Mouse (Mus musculus): ENCODE results near the gene Suco.

GRCm38 (mm10) chr1:161782725-161783124 is 93.8 kb downstream of the Suco start:
- TF ChIP-seq GATA1 (IDR thresholded peaks at IDR 0.05; ENCODE audit: low read length): no peak
- no peak for TF ChIP-seq TAL1 (IDR thresholded peaks at IDR 0.05; ENCODE audit: low read length)
